Mouse (Mus musculus): Measurements from ENCODE around the gene Clic4. TPM values are rescaled to one million over a fixed set of nuclear protein-coding genes. Genes with fewer than 3 reads are reported as not detected.
A peak's percentile ranks its signal among the peaks of the same experiment; 100 is the strongest.

Gene Clic4
- polyA plus RNA-seq, 1 experiment from 2014 or later: 146 TPM

GRCm38 (mm10) chr4:135254321-135254720 lies 18.3 kb downstream of the Clic4 start:
- Histone ChIP-seq H3K9me3 (replicated peaks) (no peaks in the 10 kb centered on the region), H3K4me3 (no peak overlapping the region), H3K27me3 (no peaks in the 10 kb centered on the region), H3K4me1 (peaks cover 53% of the 10 kb centered on the region), H3K27ac (no peak overlapping the region; the same call in 1 of the 2 replicates), H3K9ac (no peak overlapping the region), H3K36me3 (ENCODE audit: poor library complexity, severe bottlenecking) (0 out of 2 replicates have a peak, but pooled peaks cover 8% of the 10 kb centered on the region), H3K4me2 (no peak overlapping the region)
- no peak for ATAC-seq
- 78% methylated on average over 4 of the region's 4 CpGs for WGBS

GRCm38 (mm10) chr4:135253239-135254039 lies 19.2 kb downstream of the Clic4 start:
- H3K27ac ChIP-seq: no peak overlapping the region
- H3K4me1 ChIP-seq: peaks cover 45% of the 10 kb centered on the region
- no peak overlapping the region for H3K9ac ChIP-seq
- H3K36me3 ChIP-seq (ENCODE audit: poor library complexity, severe bottlenecking): 0 out of 2 replicates have a peak, but pooled peaks cover 13% of the 10 kb centered on the region
- no peak for ATAC-seq
- H3K4me3 ChIP-seq: no peak overlapping the region
- 86% methylated on average over 12 of the region's 12 CpGs for WGBS
- H3K4me2 ChIP-seq: no peak overlapping the region
- H3K9me3 ChIP-seq (replicated peaks): no peaks in the 10 kb centered on the region
- no peaks in the 10 kb centered on the region for H3K27me3 ChIP-seq

GRCm38 (mm10) chr4:135251801-135252200 lies 20.8 kb downstream of the Clic4 start:
- peaks cover 50% of the 10 kb centered on the region for H3K4me1 ChIP-seq
- no peaks in the 10 kb centered on the region for H3K27me3 ChIP-seq
- H3K9me3 ChIP-seq (replicated peaks): no peaks in the 10 kb centered on the region
- WGBS: 23% methylated on average over 2 of the region's 2 CpGs
- ATAC-seq: no peak
- 0 out of 2 replicates have a peak, but pooled peaks cover 13% of the 10 kb centered on the region for H3K36me3 ChIP-seq (ENCODE audit: poor library complexity, severe bottlenecking)
- no peak overlapping the region for H3K27ac ChIP-seq
- no peak overlapping the region for H3K4me3 ChIP-seq
- H3K4me2 ChIP-seq: no peak overlapping the region
- no peak overlapping the region for H3K9ac ChIP-seq

- 60% methylated on average over 9 of the region's 9 CpGs for WGBS
- no peak for ATAC-seq
Observed at GRCm38 (mm10) chr4:135248250-135249018, 24.2 kb downstream of the Clic4 start.

GRCm38 (mm10) chr4:135246866-135247756 lies 25.5 kb downstream of the Clic4 start:
- Histone ChIP-seq H3K4me3 (no peak overlapping the region), H3K27me3 (no peaks in the 10 kb centered on the region), H3K27ac (no peak overlapping the region; the same call in 1 of the 2 replicates), H3K36me3 (ENCODE audit: poor library complexity, severe bottlenecking) (0 out of 2 replicates have a peak, but pooled peaks cover 6% of the 10 kb centered on the region), H3K9me3 (replicated peaks) (no peaks in the 10 kb centered on the region), H3K9ac (peak overlapping the region; percentile 9; the same call in 1 of the 2 replicates), H3K4me2 (no peak overlapping the region), H3K4me1 (peaks cover 35% of the 10 kb centered on the region)
- ATAC-seq: no peak
- 36% methylated on average over 23 of the region's 23 CpGs for WGBS

More at GRCm38 (mm10) chr4:135248250-135249018, 24.2 kb downstream of the Clic4 start:
- no peaks in the 10 kb centered on the region for H3K9me3 ChIP-seq (replicated peaks)
- 0 out of 2 replicates have a peak, but pooled peaks cover 8% of the 10 kb centered on the region for H3K36me3 ChIP-seq (ENCODE audit: poor library complexity, severe bottlenecking)
- no peak overlapping the region for H3K4me3 ChIP-seq
- no peak overlapping the region for H3K9ac ChIP-seq
- H3K27ac ChIP-seq: no peak overlapping the region
- no peaks in the 10 kb centered on the region for H3K27me3 ChIP-seq
- peaks cover 40% of the 10 kb centered on the region for H3K4me1 ChIP-seq
- H3K4me2 ChIP-seq: no peak overlapping the region

- no peak overlapping the region for H3K9ac ChIP-seq
- no peaks in the 10 kb centered on the region for H3K9me3 ChIP-seq (replicated peaks)
- no peak overlapping the region for H3K27ac ChIP-seq
- no peak for ATAC-seq
- WGBS: 59% methylated on average over 2 of the region's 2 CpGs
- H3K4me1 ChIP-seq: peaks cover 36% of the 10 kb centered on the region
- no peak overlapping the region for H3K4me3 ChIP-seq
- 0 out of 2 replicates have a peak, but pooled peaks cover 6% of the 10 kb centered on the region for H3K36me3 ChIP-seq (ENCODE audit: poor library complexity, severe bottlenecking)
- H3K4me2 ChIP-seq: no peak overlapping the region
- H3K27me3 ChIP-seq: no peaks in the 10 kb centered on the region
Observed at GRCm38 (mm10) chr4:135246444-135246843, 26.2 kb downstream of the Clic4 start.

- Histone ChIP-seq H3K27ac (no peak overlapping the region), H3K36me3 (ENCODE audit: poor library complexity, severe bottlenecking) (0 out of 2 replicates have a peak, but pooled peaks cover 6% of the 10 kb centered on the region), H3K27me3 (no peaks in the 10 kb centered on the region), H3K4me3 (no peak overlapping the region), H3K4me2 (no peak overlapping the region), H3K9ac (no peak overlapping the region), H3K9me3 (replicated peaks) (no peaks in the 10 kb centered on the region), H3K4me1 (peaks cover 42% of the 10 kb centered on the region)
- 89% methylated on average over 11 of the region's 11 CpGs for WGBS
- no peak for ATAC-seq
Observed at GRCm38 (mm10) chr4:135245841-135246240, 26.8 kb downstream of the Clic4 start.

- peaks cover 48% of the 10 kb centered on the region for H3K4me1 ChIP-seq
- H3K4me2 ChIP-seq: no peak overlapping the region
- peaks cover 9% of the 10 kb centered on the region; the same call in 1 of the 2 replicates for H3K36me3 ChIP-seq (ENCODE audit: poor library complexity, severe bottlenecking)
- no peak for ATAC-seq
- H3K4me3 ChIP-seq: no peak overlapping the region
- no peak overlapping the region for H3K27ac ChIP-seq
- whole genome bisulfite sequencing: 97% methylated on average over 3 of the region's 3 CpGs
- H3K27me3 ChIP-seq: no peaks in the 10 kb centered on the region
- H3K9ac ChIP-seq: no peak overlapping the region
- H3K9me3 ChIP-seq (replicated peaks): no peaks in the 10 kb centered on the region
Observed at GRCm38 (mm10) chr4:135244335-135244734, 28.3 kb downstream of the Clic4 start.

GRCm38 (mm10) chr4:135242913-135243541 lies 29.6 kb downstream of the Clic4 start:
- Histone ChIP-seq H3K4me1 (peaks cover 43% of the 10 kb centered on the region), H3K4me3 (no peak overlapping the region), H3K9me3 (replicated peaks) (no peaks in the 10 kb centered on the region), H3K36me3 (ENCODE audit: poor library complexity, severe bottlenecking) (peaks cover 15% of the 10 kb centered on the region), H3K27ac (no peak overlapping the region), H3K9ac (no peak overlapping the region), H3K4me2 (no peak overlapping the region), H3K27me3 (no peaks in the 10 kb centered on the region)
- 63% methylated on average over 7 of the region's 7 CpGs for WGBS
- ATAC-seq: no peak

GRCm38 (mm10) chr4:135242383-135242782 lies 30.2 kb downstream of the Clic4 start:
- Histone ChIP-seq H3K27me3 (no peaks in the 10 kb centered on the region), H3K4me1 (peaks cover 36% of the 10 kb centered on the region), H3K4me2 (no peak overlapping the region), H3K9ac (no peak overlapping the region), H3K36me3 (ENCODE audit: poor library complexity, severe bottlenecking) (peaks cover 21% of the 10 kb centered on the region), H3K27ac (peak overlapping the region; percentile 7; the same call in 1 of the 2 replicates), H3K9me3 (replicated peaks) (no peaks in the 10 kb centered on the region), H3K4me3 (no peak overlapping the region)
- 93% methylated on average over 5 of the region's 5 CpGs for WGBS
- no peak for ATAC-seq

- peaks cover 29% of the 10 kb centered on the region for H3K4me1 ChIP-seq
- WGBS: 77% methylated on average over 4 of the region's 5 CpGs
- no peak overlapping the region for H3K9ac ChIP-seq
- no peaks in the 10 kb centered on the region for H3K27me3 ChIP-seq
- no peaks in the 10 kb centered on the region for H3K9me3 ChIP-seq (replicated peaks)
- H3K36me3 ChIP-seq (ENCODE audit: poor library complexity, severe bottlenecking): peaks cover 26% of the 10 kb centered on the region
- no peak overlapping the region for H3K4me2 ChIP-seq
- ATAC-seq: no peak
- peak overlapping the region; percentile 7; the same call in 1 of the 2 replicates for H3K27ac ChIP-seq
- H3K4me3 ChIP-seq: no peak overlapping the region
Observed at GRCm38 (mm10) chr4:135241669-135242068, 30.9 kb downstream of the Clic4 start.
